Mouse (Mus musculus) frontal cortex, adult (tissue): ENCODE measurements at regions not wholly inside any gene's neighbourhood (a gene's known extent, or its start where the extent isn't known, plus 50 kb on each side); places are given as distances from the start of the nearest gene placed in this dataset.

Experiments used
- ATAC-seq: cut with Nextera tagmentation; 2 replicates; pipeline ENCODE4 v1.9.2; 2017; ENCODE audit warnings: mild to moderate bottlenecking, moderate library complexity, mixed read lengths; ENCODE audit not compliant: low TSS enrichment

DNA sequence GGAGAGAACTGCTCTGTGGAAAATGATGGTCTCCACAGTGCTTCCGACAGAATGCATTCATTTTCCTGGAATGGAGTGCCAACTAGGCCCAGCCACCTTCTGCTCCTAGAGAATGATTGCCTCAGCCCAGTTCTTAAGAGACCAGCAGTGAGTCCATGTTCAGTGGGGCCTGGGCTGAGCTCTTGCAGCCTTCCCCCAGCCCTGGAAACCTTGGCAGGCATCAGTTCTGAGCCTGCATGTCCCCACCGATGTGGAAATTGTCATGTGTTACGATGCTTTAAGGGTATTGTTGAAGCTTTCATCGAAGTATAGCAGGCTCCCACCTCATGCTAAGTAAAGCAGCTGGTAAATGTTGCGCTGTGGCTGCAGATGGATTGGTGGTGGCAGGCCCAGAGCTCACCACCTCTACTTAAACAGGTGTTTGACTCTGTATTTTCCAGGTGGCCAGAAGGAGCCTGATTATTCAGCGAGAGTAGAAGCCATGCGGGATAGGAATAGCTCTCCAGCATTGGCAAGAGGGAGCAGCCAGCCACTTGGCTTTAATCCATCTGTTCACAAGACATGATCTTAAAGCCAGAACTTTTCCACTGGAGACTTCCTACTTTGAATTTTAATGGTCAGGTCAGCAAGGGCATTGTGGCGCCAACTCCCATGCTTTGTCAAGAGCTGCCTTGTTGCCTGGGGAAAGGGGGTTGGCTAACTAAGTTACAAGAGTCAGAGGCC lies 437.5 kb downstream of the Meis1 start:
- peak; percentile 23; the same call in 1 of the 2 replicates for ATAC-seq

DNA sequence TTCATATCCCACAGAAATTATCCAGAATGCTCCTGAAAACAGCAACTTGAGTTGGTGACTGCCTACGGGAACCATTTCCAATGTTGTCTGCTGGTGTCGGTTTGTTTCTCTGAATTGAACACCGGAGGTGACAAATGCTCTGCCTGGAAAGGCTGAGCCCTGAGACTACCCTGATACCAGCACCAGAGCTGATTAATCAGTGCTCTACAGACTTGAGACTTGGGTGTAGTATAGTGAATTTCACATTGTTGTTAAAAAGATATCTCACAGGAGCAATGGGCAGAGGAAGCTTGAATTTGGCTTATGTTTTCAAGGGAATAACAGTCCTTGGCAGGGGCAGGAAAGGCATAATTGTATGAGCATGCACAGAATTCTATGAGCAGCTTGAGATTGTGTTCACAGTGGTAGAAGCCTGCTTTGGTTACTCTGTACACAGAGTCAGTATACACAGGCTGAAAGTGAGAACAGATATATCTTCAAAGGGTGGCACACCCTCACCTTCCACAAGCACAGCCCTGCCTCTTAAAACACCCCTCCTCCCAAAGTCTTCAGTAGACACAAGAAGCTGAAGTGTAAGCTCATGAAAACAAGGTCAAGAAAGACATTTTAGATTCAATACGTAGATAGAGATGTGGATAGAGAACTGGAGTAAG lies 447.1 kb downstream of the Meis1 start:
- ATAC-seq: no peak

DNA sequence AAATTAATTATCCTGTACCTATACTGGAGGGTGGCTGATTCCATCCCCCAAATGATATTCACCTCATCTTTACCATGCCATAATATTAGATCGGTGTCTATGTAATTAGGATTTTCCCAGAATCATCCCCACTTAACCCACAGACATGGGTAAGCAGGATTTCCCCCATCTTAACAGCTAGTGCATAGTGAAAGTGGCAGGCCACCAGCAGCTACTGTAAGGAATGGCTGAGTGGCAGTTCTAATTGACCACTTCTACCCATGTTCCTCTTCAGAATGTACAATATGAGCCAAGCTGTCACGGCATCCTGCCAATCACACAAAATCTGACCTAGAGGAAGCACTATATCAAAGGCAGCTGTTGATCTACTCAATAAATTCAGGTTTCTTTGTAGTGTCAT lies 455.8 kb downstream of the Meis1 start:
- ATAC-seq: no peak

DNA sequence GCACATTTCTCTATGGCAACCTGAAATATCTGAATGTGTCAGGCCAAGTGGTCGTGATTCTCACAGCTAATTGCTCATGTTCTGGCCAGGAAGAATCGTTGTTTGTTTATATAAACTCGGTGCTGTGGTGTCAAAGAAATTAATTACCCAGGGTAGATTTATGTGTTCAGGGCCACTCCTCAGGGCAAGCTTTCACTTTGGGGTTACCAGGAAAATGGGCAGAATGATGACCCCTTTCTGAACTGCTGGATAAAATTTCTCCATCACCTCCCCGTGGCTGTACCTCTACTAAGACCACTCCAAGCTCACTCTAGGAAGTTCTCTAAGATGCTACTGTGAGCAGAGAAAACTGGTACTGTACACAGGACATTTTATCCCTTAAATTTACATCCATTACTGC lies 460.1 kb downstream of the Meis1 start:
- ATAC-seq: no peak

DNA sequence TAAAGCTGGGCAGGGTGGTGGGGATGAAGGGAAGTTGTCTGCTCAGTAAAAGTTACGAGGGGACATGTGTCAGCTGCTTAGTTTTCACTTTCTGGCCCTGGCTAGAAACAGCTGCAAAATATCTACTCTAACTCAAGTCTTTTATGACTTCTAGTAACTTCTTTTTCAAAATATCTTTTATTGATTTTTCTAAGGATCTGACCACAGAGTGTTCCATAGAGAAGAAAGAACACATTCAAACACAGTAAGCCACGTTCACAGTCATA lies 483.3 kb downstream of the Meis1 start:
- ATAC-seq: no peak

DNA sequence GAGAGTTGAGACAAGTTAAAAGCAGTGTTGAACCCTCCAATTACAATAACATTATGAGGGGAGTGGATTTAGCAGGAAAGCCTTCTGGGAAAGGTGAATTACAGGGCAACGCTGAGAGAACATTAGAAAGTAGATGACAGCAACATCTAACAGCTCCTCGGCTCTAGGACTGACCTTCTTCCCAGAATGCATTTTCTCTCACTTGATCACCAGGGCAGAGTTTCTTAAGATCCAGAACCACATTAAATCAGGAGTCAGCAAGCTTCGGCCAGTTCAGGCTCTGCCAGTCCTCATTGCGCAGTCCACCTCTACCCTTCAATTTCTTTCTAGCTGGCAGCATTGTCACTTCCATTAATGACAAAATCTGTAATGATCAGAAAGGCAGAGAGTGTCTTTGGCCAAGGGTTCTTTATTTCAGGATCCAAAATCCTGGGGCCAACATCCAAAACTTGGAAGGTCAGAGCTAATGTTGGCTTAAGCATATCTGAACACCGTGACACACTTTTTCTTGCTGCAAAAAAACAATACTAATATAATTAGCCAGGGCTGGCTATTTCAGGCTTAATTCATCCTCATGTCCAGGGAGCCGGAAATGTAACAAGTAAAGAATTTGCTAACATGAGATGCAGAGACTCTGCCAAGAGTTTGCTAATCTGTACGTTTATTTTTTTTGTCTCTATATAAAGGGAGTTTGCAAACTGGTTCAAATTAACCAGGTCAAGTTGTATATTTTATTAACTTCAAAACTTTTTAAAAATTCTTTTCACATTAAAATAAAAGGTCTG lies 483.8 kb downstream of the Meis1 start:
- ATAC-seq: no peak

DNA sequence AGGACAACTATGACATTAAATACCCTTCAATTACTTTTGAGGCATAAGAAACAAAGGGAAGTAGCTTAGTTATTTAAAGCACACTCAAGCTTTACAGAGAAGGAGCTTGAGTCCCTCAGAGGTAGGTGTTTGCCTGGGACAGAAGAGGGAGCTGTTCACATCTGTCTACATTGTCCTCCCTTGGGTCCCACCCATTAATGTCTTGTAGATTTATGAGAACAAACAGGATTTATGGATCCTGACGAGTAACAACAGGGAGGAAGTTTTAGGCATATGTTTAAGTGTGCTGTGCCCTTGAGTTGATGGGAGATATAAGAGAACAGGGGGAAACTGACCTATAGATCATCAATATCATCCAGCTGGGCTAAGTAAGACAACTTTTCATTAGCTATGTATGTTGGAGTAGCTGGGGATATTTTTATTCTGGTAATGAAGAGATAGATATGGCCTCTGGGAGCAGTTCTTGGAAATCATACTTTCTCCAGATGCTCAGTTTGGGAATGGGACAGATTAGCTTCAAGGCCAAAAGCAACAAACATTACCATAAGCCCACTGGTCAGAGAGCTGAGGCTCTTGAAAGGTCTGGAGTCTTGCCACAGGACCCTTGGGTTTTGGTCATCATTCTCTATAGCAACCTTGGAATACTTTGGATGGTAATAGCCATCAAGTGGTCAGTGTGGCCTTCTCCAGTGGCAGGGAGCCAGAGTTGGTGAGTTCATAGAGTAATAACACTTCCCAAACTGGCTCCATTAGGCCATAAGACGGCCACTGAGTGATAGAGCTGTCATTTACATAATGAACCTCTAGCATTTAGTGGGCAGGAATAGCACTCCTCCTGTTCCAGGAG lies 487.3 kb downstream of the Meis1 start:
- ATAC-seq: no peak

DNA sequence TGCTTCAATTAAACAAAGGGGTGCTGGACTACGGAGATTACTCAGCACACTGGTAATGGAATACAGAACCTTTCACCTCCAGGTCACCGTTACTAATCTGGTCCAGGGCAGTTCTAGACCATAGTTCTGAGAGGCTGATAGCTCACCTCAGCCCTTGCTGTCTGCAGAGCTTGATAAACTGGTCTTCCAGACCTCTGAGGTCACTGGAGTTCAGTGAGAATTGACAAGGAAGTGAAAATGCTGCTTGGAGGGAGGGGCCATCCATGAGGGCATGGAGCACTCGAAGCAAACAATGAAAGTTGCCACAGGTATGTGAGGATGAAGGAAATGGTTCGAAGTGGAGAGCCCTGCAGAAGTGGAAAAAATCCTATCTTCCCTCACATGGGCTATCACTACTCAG lies 490.2 kb downstream of the Meis1 start:
- ATAC-seq: no peak

DNA sequence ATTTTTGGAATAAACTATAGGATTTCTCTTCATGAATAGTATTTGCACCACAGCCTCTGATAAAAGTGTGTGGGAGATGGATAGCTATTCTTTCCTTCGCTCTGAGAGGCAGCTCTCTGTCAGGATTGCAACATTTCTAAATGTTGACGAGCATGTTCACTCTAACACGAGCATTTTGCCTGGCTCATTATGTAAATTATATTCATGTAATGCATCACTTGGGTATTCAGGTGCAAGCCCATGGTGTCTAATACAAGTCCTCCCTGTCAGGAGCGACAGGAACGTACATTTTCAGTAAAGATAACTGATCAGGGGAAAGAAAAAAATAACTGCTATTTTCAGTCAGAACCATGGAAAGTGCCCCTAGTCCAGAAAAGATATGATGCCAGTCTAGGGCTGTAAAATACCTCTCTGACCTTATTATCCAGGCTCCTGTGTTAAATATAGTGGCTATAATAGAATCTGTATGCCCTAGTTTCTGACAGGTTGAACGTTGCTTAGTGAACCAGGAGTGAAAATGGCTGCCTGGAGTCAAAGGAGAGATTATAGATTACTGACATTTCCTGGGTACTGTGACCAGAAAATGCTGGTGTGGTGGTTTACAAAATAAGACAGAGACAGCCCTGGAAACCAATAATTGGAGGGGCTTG lies 523.6 kb downstream of the Meis1 start:
- no peak for ATAC-seq

DNA sequence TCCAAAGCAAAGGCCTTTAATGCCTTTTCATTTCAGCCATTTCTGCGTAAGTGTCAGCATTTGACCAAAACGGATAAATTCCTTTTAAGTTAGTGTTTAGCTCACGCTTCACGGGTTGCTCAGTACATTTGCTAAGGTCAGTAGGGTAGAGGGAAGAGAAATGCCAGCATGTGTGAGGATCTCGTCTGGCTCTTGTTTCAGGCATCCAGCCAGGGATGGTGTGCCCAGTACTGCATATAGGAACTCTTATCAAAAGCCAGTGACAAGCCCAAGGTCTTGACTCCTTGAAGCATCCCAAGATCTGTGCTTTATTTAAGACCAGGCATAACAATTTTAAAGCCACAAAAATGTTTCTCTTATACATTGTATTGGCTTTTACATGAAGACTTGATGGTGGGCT lies 524.8 kb downstream of the Meis1 start:
- no peak for ATAC-seq

DNA sequence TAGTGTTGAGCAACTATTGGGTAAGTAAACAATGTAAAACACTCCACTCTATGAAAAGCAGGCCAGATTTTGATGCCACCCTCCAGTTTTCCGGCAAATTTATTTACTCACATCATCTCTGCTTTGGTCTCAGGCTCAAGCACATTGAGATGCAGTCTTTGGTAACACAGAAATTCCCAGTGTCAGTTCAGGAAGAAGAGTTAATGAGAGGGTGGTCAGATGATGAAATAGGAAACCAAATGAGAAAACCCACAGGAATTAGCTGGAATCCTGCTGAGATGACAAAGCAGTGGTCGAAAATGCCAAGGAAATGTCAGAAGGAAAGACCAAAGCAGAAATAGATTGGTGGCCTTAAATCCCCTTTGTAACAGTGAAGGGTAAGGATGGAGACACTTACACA lies 525.7 kb downstream of the Meis1 start:
- no peak for ATAC-seq

DNA sequence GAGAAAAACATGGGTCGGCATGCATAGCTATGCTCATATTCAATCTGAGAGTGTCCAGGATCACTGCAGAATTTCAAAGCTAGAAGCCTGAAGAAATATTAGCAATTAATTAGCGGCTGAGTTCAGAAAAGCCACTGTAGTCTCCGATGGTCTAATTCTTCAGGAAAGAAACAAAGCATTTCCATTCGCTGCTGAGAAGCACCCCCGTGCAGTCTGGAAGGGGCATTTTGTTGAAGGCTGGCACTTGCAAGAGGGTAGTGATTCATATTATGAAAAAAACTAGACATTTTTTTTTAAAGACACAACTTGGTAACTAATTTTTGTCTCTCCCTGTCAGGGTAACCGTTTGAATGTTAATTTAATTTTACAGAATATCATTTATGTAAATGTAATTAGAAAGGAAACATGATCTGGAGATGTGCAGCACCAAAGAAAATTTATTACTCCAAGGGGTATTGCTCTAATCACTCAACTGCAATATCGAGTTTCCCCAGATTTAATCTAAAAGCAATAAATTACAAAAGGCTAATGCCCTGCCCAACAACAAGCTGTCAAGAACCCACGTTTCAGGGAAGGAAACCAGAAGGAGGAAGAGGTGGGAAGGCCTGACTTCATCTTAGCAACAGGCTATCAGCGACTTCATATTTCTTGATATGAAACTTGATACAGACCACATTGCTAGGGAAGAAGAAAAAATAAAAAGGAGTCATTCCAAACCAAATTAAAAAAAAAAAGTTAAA lies 529.1 kb downstream of the Meis1 start:
- no peak for ATAC-seq

DNA sequence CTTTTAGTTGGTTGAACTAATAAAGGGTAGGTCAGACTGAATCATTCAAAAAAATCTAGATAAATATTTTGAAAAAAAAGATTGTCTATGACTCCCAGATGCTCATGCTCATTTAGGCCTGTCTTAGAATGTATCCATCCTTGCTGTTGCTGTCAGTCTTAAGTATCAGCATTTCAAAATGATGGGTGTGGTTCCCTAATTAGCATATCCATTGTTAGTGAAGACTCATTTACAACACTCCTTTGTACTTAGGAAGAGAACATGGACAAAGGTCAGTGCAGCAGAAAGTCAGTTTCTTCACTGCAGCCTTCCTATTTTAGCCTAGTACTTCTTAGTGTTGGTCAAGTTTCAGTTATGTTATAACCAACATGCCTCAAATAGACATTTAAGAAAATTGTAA lies 525.2 kb upstream of the Etaa1 start:
- ATAC-seq: no peak

DNA sequence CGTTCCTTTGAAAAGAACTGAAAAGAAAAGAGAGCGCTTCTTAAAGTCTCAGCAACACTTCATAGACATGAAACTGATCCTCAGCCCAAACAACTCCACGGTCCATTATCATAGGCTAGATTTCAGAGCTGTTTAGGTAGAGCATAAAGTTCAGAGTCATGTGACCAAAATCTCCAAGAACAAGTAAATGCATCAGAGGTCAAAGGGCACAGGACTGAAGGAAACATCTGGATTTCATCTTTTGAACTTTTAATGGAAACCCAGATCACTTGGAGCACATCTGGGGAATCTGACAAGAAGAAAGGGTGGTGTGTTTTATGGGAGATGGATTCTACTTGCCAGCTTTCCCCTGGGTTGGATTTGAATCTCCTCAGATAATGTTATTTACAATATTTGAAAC lies 497.6 kb upstream of the Etaa1 start:
- no peak for ATAC-seq

DNA sequence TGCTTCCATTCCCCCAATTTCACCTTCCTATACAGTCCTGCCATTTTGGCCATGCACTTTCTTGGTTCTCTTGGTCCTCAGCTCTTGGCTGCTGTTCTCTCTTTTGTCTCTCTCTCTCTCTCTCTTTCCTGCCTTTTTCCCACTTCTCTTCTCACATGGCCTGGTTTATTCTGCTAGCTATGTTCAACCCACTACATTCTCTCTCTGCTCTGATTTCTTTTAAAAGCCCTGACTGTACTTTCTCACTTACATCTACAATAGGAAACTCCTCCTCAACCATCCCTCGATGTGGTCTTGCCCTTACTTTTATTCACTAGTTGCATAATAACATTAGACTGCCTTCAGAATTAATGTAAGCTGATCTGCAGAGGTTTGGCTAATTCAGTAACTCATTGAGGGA lies 495.2 kb upstream of the Etaa1 start:
- ATAC-seq: peak; percentile 98

DNA sequence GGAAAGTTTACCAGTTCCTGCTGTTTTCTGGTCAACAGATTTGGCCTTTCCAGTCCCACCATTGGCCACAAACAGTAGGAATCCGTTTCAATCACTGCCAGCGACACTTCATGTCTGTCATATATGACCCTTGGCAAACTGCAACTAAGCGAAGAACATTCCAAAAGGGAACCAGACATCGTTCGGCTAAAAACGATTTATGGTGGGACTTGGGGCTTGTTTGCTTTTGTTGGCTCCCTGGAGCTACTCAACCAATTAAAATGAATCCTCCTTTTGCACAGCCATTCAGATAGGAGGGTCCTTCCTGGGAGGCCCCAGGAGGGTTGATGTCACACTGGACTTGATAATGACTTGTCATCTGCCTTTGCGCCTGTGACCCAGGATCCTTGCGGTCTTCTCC lies 490.9 kb upstream of the Etaa1 start:
- ATAC-seq: no peak

DNA sequence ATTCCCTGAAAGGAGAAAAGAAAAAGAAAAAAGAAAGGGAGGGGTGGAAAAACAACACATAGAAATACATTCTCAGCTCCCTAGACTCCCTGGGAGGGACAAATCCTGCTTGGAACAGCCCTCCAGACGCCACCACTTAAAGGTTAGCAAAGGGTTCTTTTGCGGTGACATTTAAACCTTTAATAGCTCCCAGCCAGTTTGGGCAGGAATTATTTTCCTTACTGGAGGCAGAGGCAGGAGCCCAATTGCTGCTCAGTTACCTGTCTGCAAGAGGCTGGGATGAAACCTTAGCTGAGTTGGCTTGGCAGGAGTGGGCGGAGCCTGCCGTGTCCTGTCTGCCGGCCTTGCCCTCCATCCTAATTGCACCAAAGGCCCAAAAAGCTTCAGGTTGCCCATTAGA lies 490.4 kb upstream of the Etaa1 start:
- ATAC-seq: no peak

DNA sequence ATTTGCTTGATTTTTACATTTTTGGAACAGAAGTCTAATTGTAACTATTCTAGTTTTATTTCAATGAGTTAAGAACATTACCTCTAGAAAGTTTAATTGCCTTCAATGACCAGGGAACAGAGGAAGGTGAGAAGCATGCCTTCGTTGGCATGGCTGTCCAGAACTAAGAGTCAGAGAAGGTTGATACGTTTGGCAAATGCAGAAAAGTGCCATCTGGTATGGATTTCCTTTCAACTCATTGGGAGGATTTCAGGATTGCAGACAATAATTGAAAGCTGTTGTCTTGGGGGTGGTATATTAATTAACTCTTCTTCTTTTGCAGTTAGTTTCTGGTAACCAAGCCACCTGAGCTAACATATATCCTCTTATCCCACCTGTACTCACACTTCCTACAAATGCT lies 489.5 kb upstream of the Etaa1 start:
- no peak for ATAC-seq

DNA sequence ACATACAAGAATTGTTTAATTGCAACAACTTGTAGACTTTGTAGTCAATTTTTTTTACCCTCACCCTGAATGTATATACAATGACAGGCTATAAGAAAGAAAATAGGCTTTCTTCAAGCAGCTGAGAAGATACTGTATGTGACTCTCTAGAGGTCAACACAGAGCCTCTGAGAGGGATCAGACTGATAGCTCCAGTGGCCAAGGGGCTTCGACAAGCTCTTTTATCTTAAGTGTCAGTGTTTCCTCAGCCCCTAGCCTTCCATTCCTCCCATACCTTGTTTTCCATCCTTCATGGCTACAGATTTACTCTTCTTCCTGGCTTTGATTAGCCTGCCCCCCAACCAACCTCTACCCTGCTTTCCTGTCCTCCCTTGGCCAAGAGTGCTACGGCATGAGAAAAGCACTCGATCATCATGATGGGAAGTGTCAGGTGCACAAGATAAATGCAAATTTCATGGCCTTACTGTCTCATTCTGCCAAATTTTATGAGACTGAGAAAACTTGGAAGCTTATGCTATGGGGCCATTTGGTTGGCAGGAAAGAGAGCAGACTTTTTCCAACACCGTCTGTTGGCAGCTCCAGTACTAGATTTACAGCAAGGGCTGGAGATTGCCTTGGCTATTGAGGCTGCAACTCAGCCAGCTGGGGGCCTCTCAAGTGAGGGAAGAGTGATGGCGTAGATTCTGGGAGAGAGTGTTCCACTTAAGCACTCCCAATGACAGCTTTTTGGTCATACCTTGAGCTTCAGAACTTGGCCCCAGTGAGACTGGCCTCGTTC lies 484.3 kb upstream of the Etaa1 start:
- ATAC-seq: peak; percentile 94

DNA sequence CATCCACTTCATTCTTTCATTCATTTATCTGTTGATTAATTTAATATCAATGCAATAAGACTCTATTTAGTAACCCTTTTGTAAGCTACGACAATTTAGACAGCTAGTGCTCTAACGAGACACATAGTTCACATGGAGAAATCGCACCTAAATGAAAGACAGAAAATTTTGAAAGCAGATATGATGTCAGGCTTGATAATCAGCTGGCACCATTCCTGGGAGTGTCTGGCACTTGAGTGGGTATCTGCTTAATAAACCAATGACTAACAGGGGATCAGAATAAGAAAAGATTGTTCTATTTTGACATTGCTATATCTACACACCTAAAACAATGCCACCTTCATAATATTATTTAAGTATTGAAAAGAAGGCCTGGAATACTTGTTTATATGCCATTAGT lies 467.4 kb upstream of the Etaa1 start:
- ATAC-seq: no peak
